Mouse (Mus musculus): ENCODE measurements around the gene Ifit1bl2.

DNA sequence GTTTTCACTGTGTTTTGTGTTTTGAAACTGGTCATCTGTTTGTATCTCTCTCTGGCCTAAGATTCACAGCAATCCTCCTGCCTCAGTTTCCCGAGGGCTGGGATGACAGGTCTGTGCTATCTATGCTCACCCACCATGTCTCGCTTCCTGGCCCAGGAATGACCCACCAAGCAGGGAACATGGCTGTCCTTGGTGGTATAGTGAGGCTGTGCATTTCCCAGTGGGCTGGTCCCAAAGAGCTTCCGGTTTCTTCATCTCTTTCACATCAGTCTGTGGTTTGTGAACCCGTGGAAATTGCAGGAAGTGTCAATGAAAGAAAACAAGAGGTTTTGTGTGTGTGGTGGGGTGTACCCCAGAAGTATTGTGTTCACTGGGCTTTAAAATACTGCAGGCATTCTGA lies 15.9 kb downstream of the Ifit1bl2 start:
- TF ChIP-seq CTCF (IDR thresholded peaks at IDR 0.05; ENCODE audit: borderline replicate concordance, control insufficient read depth, extremely low read depth, insufficient read depth, low read length, poor library complexity) (no peak), POLR2A (IDR thresholded peaks at IDR 0.05; ENCODE audit: control insufficient read depth, extremely low read depth, insufficient read depth, low read length, poor library complexity) (no peak)
